Mouse (Mus musculus) spleen, adult 2 months (tissue): ENCODE data around the gene Gm10260.

Experiments
- CTCF ChIP-seq: fragments of 200-500 bp; IDR thresholded peaks from 2 replicates; pipeline ENCODE4 v1.5.1; 2011; ENCODE audit warnings: mild to moderate bottlenecking, inconsistent platforms; ENCODE audit not compliant: insufficient read depth, insufficient read length, insufficient replicate concordance; ENCODE audit errors: extremely low read depth
- POLR2A ChIP-seq: fragments of 200-500 bp; IDR thresholded peaks from 2 replicates; pipeline ENCODE4 v1.6.1; 2011; ENCODE audit warnings: low read depth, low read length, inconsistent platforms

DNA sequence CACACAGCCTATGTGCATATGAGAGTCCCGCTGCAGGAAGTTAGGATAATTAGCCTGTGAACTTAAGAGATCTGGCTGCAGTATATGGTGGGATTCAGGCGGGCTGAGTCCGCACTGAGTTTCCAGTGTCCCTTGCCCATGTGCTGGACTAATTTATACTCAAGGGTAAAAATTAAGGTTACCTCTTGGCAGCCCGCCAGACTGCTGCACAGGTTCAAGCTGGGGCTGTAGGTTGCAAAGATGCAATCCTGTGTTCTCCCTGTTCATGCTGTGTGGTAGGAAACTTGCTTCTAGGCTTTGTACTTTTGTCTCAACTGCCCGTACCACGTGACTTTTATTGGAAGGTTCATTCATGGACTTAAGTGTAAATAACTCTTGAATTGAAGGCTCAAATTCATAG is 3.0 kb upstream of the Gm10260 start:
- TF ChIP-seq CTCF, result no peak
- TF ChIP-seq POLR2A, result no peak
